Mouse (Mus musculus): ENCODE data around the gene Aph1a. TPM values are rescaled to one million over a fixed set of nuclear protein-coding genes. Genes with fewer than 3 reads are reported as not detected.
A peak's percentile ranks its signal among the peaks of the same experiment; 100 is the strongest.
"Not testable (repeated sequence)": the region's sequence is repeated elsewhere in the genome, so short reads cannot be mapped to it uniquely, and the experiment has no call there.

The Aph1a gene
- total RNA-seq (2014; rRNA removed; ENCODE audit: low replicate concordance): 121 and 138 TPM in 2 replicates
- polyA plus RNA-seq (2015; fragmentation: Nextera tagmentation; extraction: Ambion mirVana): 42.7 and 50.8 TPM in 2 replicates

- ATAC-seq (ENCODE audit: insufficient read depth, low read depth) (peak; percentile 97), DNase-seq (ENCODE audit: low spot score) (peak; percentile 100)
- peak within 1 kb of the TSS; percentile 94 for H3K27ac ChIP-seq (ENCODE audit: low read depth)
- H3K4me1 ChIP-seq (ENCODE audit: control insufficient read depth, insufficient read depth): peaks cover 18% of the 10 kb centered on the region; the same call in 1 of the 2 replicates
- not testable (repeated sequence) for H3K27me3 ChIP-seq (ENCODE audit: control insufficient read depth, insufficient read depth, low read length); H3K9me3 ChIP-seq (replicated peaks; ENCODE audit: control insufficient read depth, low read length)
- peak within 1 kb of the TSS; percentile 79 for H3K9ac ChIP-seq (replicated peaks; ENCODE audit: low read depth, low read length)
- peaks cover 14% of the 10 kb centered on the region for H3K36me3 ChIP-seq (replicated peaks; ENCODE audit: control insufficient read depth, insufficient read depth, low read length)
- under 1% methylated on average over 23 of the region's 43 CpGs for WGBS
- H3K4me3 ChIP-seq (ENCODE audit: low read depth, low read length): peak within 1 kb of the TSS; percentile 63
- H3K4me2 ChIP-seq (ENCODE audit: low read depth, low read length): peak within 1 kb of the TSS; percentile 81
Observed at GRCm38 (mm10) chr3:95893606-95894316, at the start of gene Aph1a. Gene Aph1a, plus strand, starts transcription at chr3:95893969.

- peak; percentile 45 for DNase-seq (ENCODE audit: low spot score)
- no peak for TF ChIP-seq CTCF (IDR thresholded peaks at IDR 0.05; ENCODE audit: low read depth)
- TF ChIP-seq EP300 (IDR thresholded peaks at IDR 0.05; ENCODE audit: low read depth): no peak
- peak overlapping the region; percentile 15 for H3K9ac ChIP-seq (replicated peaks; ENCODE audit: low read depth, low read length)
- H3K27ac ChIP-seq (ENCODE audit: low read depth): peak overlapping the region; percentile 78
- no peaks in the 10 kb centered on the region for H3K9me3 ChIP-seq (replicated peaks; ENCODE audit: control insufficient read depth, low read length)
- peaks cover 21% of the 10 kb centered on the region for H3K4me1 ChIP-seq (ENCODE audit: control insufficient read depth, insufficient read depth)
- ATAC-seq (ENCODE audit: insufficient read depth, low read depth): peak; percentile 71
- no peak overlapping the region for H3K4me3 ChIP-seq (ENCODE audit: low read depth, low read length)
- H3K4me2 ChIP-seq (ENCODE audit: low read depth, low read length): peak overlapping the region; percentile 23; the same call in 1 of the 2 replicates
- no peaks in the 10 kb centered on the region for H3K27me3 ChIP-seq (ENCODE audit: control insufficient read depth, insufficient read depth, low read length)
- peaks cover 72% of the 10 kb centered on the region for H3K36me3 ChIP-seq (replicated peaks; ENCODE audit: control insufficient read depth, insufficient read depth, low read length)
- 27% methylated on average over 4 of the region's 4 CpGs for WGBS
Observed at GRCm38 (mm10) chr3:95850611-95851010, 43.2 kb upstream of the Aph1a start.

GRCm38 (mm10) chr3:95851317-95851716 lies 42.5 kb upstream of the Aph1a start:
- DNase-seq (ENCODE audit: low spot score) (no peak), ATAC-seq (ENCODE audit: insufficient read depth, low read depth) (no peak)
- Histone ChIP-seq H3K4me3 (ENCODE audit: low read depth, low read length) (no peak overlapping the region), H3K36me3 (replicated peaks; ENCODE audit: control insufficient read depth, insufficient read depth, low read length) (peaks cover 65% of the 10 kb centered on the region), H3K4me1 (ENCODE audit: control insufficient read depth, insufficient read depth) (peaks cover 21% of the 10 kb centered on the region), H3K4me2 (ENCODE audit: low read depth, low read length) (no peak overlapping the region), H3K9me3 (replicated peaks; ENCODE audit: control insufficient read depth, low read length) (no peaks in the 10 kb centered on the region), H3K9ac (replicated peaks; ENCODE audit: low read depth, low read length) (no peak overlapping the region), H3K27me3 (ENCODE audit: control insufficient read depth, insufficient read depth, low read length) (no peaks in the 10 kb centered on the region), H3K27ac (ENCODE audit: low read depth) (peak overlapping the region; percentile 78)
- no peak for TF ChIP-seq CTCF (IDR thresholded peaks at IDR 0.05; ENCODE audit: low read depth)
- TF ChIP-seq EP300 (IDR thresholded peaks at IDR 0.05; ENCODE audit: low read depth): no peak
- 74% methylated on average over 8 of the region's 8 CpGs for WGBS

GRCm38 (mm10) chr3:95855502-95856089 lies 38.2 kb upstream of the Aph1a start, which contains the start of gene Prpf3:
Gene Prpf3, minus strand, starts transcription at chr3:95855885.
- no peaks in the 10 kb centered on the region for H3K27me3 ChIP-seq (ENCODE audit: control insufficient read depth, insufficient read depth, low read length)
- TF ChIP-seq CTCF (IDR thresholded peaks at IDR 0.05; ENCODE audit: low read depth): no peak
- peak; percentile 57; the same call in 1 of the 2 replicates for TF ChIP-seq EP300 (IDR thresholded peaks at IDR 0.05; ENCODE audit: low read depth)
- no peaks in the 10 kb centered on the region for H3K9me3 ChIP-seq (replicated peaks; ENCODE audit: control insufficient read depth, low read length)
- peak within 1 kb of the TSS; percentile 79 for H3K27ac ChIP-seq (ENCODE audit: low read depth)
- peak within 1 kb of the TSS; percentile 90 for H3K4me3 ChIP-seq (ENCODE audit: low read depth, low read length)
- peak; percentile 99 for ATAC-seq (ENCODE audit: insufficient read depth, low read depth)
- H3K4me2 ChIP-seq (ENCODE audit: low read depth, low read length): peak within 1 kb of the TSS; percentile 93
- WGBS: under 1% methylated on average over 56 of the region's 56 CpGs
- peak within 1 kb of the TSS; percentile 89 for H3K9ac ChIP-seq (replicated peaks; ENCODE audit: low read depth, low read length)
- DNase-seq (ENCODE audit: low spot score): peak; percentile 86
- H3K36me3 ChIP-seq (replicated peaks; ENCODE audit: control insufficient read depth, insufficient read depth, low read length): peaks cover 25% of the 10 kb centered on the region
- peaks cover 21% of the 10 kb centered on the region for H3K4me1 ChIP-seq (ENCODE audit: control insufficient read depth, insufficient read depth)

GRCm38 (mm10) chr3:95856115-95856514 lies 37.7 kb upstream of the Aph1a start:
- Histone ChIP-seq H3K4me1 (ENCODE audit: control insufficient read depth, insufficient read depth) (peaks cover 16% of the 10 kb centered on the region), H3K36me3 (replicated peaks; ENCODE audit: control insufficient read depth, insufficient read depth, low read length) (peaks cover 20% of the 10 kb centered on the region), H3K9ac (replicated peaks; ENCODE audit: low read depth, low read length) (peak overlapping the region; percentile 89), H3K4me3 (ENCODE audit: low read depth, low read length) (peak overlapping the region; percentile 90), H3K4me2 (ENCODE audit: low read depth, low read length) (peak overlapping the region; percentile 93), H3K9me3 (replicated peaks; ENCODE audit: control insufficient read depth, low read length) (no peaks in the 10 kb centered on the region), H3K27ac (ENCODE audit: low read depth) (peak overlapping the region; percentile 79), H3K27me3 (ENCODE audit: control insufficient read depth, insufficient read depth, low read length) (no peaks in the 10 kb centered on the region)
- DNase-seq (ENCODE audit: low spot score) (no peak), ATAC-seq (ENCODE audit: insufficient read depth, low read depth) (no peak)
- 21% methylated on average over 7 of the region's 7 CpGs for WGBS
- TF ChIP-seq EP300 (IDR thresholded peaks at IDR 0.05; ENCODE audit: low read depth) (no peak), CTCF (IDR thresholded peaks at IDR 0.05; ENCODE audit: low read depth) (no peak)

GRCm38 (mm10) chr3:95857050-95857449 lies 36.7 kb upstream of the Aph1a start:
- H3K4me2 ChIP-seq (ENCODE audit: low read depth, low read length); H3K27ac ChIP-seq (ENCODE audit: low read depth); H3K9me3 ChIP-seq (replicated peaks; ENCODE audit: control insufficient read depth, low read length); DNase-seq (ENCODE audit: low spot score); H3K9ac ChIP-seq (replicated peaks; ENCODE audit: low read depth, low read length); H3K27me3 ChIP-seq (ENCODE audit: control insufficient read depth, insufficient read depth, low read length); ATAC-seq (ENCODE audit: insufficient read depth, low read depth); H3K4me3 ChIP-seq (ENCODE audit: low read depth, low read length): not testable (repeated sequence)
- WGBS: 73% methylated on average over 1 of the region's 1 CpGs
- Histone ChIP-seq H3K4me1 (ENCODE audit: control insufficient read depth, insufficient read depth) (peaks cover 13% of the 10 kb centered on the region), H3K36me3 (replicated peaks; ENCODE audit: control insufficient read depth, insufficient read depth, low read length) (peaks cover 14% of the 10 kb centered on the region)

- not testable (repeated sequence) for H3K4me2 ChIP-seq (ENCODE audit: low read depth, low read length); H3K27ac ChIP-seq (ENCODE audit: low read depth); H3K4me3 ChIP-seq (ENCODE audit: low read depth, low read length); DNase-seq (ENCODE audit: low spot score); ATAC-seq (ENCODE audit: insufficient read depth, low read depth); H3K9ac ChIP-seq (replicated peaks; ENCODE audit: low read depth, low read length); H3K9me3 ChIP-seq (replicated peaks; ENCODE audit: control insufficient read depth, low read length); H3K36me3 ChIP-seq (replicated peaks; ENCODE audit: control insufficient read depth, insufficient read depth, low read length); H3K27me3 ChIP-seq (ENCODE audit: control insufficient read depth, insufficient read depth, low read length)
- H3K4me1 ChIP-seq (ENCODE audit: control insufficient read depth, insufficient read depth): peaks cover 13% of the 10 kb centered on the region
- WGBS: 68% methylated on average over 3 of the region's 3 CpGs
Observed at GRCm38 (mm10) chr3:95858278-95858677, 35.5 kb upstream of the Aph1a start.
